Mouse (Mus musculus): ENCODE results near the gene Zfp575.
"Not testable (repeated sequence)": the region's sequence is repeated elsewhere in the genome, so short reads cannot be mapped to it uniquely, and the experiment has no call there.

Gene Zfp575

DNA sequence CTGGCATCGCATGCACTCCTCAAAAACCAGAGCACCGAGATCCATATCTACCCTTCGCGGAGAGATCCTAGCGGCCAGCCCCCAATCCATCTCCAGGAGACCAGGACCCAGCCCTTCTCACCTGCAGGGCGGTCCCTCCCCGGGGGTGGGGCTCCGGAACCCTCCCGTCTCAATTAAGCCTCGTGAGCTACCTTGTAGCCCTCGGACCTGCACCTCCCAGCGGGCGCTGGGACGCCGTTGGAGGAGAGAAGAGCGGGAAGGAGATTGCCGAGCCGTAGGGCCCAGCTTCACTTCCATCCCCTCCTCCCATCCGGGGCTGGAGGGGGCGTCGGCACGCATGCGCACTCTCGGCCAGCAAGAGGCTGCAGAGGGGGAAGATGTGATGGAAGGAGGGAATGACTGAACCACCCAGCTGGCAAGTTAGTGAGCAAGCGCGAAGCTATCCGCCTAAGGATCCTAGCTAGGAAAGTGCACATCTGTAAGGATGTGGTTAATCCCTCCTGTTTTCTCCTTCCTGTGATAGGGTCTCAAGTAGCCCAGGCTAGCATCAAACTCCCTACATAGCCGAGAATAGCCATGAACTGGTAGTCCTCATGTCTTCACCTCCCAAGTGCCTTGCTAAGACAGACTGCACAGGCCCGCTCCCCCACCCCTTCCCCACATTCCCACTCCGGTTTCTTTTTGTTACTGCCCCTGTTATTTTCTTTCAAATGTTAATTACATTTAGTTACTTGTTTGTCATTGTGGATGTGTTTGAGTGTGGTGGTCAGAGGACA is at the start of gene Zfp575, which contains the start of gene Ethe1:
Gene Zfp575, minus strand, starts transcription at position 312 of the 776 bp plus-strand sequence.
Gene Ethe1, plus strand, starts transcription at position 214 of the 776 bp plus-strand sequence.
- in situ Hi-C loops (cut with MboI, MseI) = no loop called here

- in situ Hi-C loops (cut with MboI, MseI) = no loop called here
Observed at GRCm38 (mm10) chr7:24637046-24637445, 49.6 kb upstream of the Zfp575 start.

- in situ Hi-C loops (cut with MboI, MseI) = no loop called here
Observed at GRCm38 (mm10) chr7:24636264-24636663, 48.8 kb upstream of the Zfp575 start, which contains the start of gene Lypd3. TSS of gene Lypd3 (plus strand) at chr7:24636550.

GRCm38 (mm10) chr7:24630116-24630880 is 42.9 kb upstream of the Zfp575 start:
- in situ Hi-C loops (cut with MboI, MseI) = no loop called here

- in situ Hi-C loops (cut with MboI, MseI) = no loop called here
Observed at GRCm38 (mm10) chr7:24629672-24630071, 42.2 kb upstream of the Zfp575 start.

- in situ Hi-C loops (cut with MboI, MseI) = no loop called here
Observed at GRCm38 (mm10) chr7:24628685-24629610, 41.5 kb upstream of the Zfp575 start.

DNA sequence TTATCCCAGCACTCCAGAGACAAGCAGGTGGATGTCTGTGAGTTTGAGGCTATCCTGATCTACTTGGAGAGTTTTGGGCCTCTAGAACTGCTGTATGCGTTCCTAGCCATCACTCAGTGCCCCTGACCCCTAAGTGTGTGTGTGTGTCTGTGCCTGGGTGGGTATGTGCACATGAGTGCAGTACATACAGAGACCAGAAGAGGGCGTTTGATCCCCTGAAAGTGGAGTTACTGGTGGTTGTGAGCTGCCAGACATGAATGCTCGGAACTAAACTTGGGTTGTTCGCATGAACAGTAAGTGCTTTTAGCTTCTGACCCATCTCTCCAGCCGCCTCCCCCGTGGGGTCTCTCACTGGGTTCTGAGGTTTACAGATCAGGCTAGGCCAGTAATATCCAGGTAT is 35.5 kb upstream of the Zfp575 start:
- in situ Hi-C loops (cut with MboI, MseI) = no loop called here

- in situ Hi-C loops (cut with MboI, MseI) = no loop called here
Observed at GRCm38 (mm10) chr7:24621193-24621592, 33.8 kb upstream of the Zfp575 start.

DNA sequence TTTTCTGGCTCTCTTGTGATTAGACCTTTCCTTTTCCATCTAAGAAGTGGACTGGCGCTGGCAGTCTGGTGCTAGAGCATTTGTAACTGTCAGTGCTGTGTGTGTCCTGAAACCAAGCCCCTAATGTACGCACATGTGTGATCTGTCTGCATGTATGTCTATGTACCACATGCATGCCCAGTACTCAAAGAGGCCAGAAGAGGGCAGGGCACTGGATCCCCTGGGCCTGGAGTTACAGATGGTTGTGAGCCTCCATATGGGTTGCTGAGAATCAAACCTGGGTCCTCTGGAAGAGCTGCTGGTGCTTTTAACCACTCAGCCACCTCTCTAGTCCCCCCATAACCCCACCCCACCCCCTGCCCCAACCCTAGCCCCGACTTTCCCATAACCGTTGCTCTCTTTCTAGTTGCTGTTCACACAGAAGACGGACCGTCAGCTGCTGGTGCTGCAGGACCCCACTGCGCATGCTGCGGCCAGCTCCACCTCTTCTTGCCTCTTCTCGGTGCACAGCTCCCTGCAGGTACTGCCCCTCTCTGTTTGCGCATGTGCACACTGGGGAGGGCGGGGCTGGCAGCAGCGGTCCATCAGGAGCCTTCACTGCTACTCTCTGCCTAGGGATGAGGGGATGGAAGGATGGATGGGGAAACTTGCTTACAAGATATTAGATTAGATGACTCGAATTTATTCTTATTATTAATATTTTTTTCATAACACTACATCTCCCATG is 32.4 kb upstream of the Zfp575 start:
- in situ Hi-C loops (cut with MboI, MseI) = no loop called here

- in situ Hi-C loops (cut with MboI, MseI) = not testable (repeated sequence)
Observed at GRCm38 (mm10) chr7:24618374-24618773, 30.9 kb upstream of the Zfp575 start.

GRCm38 (mm10) chr7:24617763-24618162 is 30.3 kb upstream of the Zfp575 start:
- in situ Hi-C loops (cut with MboI, MseI) = no loop called here

DNA sequence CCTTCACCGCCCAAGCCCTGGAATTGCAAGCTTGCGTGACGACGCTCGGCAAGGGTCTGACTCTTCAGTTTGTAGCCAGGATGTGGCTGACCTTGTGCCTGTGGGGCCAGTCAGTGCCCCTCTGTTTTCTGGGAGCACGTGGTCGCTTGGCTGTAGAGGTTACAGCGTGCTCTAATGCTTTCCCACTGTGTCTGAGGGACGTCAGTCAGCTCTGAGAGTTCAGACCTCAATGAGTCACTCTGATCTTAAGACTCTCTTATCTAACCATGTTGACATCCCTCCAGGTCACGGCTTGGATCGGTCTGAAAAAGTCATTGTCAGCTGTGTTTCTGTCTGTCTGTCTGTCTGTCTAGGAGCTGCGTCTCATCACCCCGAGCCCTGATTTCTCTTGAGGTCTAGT is 27.4 kb upstream of the Zfp575 start:
- in situ Hi-C loops (cut with MboI, MseI) = no loop called here

DNA sequence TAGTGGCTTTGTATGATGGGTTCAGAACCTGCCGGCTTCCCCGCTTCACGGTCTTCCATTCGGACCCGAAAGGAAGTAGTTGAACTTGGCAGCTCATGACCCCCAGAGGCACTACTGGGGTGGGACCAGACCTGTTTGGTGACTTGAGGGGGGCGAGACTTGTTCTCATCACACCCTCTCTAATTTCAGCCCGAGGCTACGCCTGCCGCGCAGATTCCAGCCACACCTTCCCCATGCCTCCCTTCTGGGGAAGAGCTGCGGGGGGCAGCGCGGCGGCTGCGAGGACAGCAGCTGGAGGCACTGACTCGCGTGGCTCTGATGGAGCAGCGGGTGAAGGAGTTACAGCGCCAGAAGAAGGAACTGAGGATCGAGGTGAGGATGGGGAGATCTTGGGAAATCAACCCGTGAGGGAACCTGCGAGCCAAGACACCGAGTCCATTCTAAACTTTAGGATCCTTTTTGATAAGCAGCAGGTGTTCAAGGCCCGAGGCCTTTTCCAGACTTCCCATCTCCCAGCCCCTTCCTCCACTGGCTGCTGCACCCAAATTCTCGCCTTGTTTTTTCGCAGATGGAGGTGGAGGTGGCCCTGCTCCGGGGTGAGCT is 25.0 kb upstream of the Zfp575 start:
- in situ Hi-C loops (cut with MboI, MseI) = no loop called here

DNA sequence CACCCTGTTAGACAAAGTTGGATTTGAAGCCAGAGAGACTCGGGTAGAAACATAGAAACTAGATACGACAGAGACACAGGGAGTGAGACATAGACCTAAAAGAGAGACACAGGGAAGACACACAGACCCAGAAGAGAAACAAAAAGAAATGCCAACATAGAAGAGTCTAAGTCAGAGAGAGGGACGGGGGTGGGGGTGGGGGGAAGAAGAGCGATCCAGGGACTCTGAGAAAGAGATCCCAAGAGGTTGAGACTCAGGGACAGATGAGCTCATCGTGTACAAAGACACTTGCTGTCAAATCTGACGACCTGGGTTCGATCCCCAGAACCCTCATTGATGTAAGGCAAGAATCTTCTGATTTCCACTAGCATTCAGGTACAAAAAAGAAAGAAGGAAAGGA is 24.3 kb upstream of the Zfp575 start:
- in situ Hi-C loops (cut with MboI, MseI) = no loop called here

GRCm38 (mm10) chr7:24610879-24611494 is 23.5 kb upstream of the Zfp575 start:
- in situ Hi-C loops (cut with MboI, MseI) = no loop called here

DNA sequence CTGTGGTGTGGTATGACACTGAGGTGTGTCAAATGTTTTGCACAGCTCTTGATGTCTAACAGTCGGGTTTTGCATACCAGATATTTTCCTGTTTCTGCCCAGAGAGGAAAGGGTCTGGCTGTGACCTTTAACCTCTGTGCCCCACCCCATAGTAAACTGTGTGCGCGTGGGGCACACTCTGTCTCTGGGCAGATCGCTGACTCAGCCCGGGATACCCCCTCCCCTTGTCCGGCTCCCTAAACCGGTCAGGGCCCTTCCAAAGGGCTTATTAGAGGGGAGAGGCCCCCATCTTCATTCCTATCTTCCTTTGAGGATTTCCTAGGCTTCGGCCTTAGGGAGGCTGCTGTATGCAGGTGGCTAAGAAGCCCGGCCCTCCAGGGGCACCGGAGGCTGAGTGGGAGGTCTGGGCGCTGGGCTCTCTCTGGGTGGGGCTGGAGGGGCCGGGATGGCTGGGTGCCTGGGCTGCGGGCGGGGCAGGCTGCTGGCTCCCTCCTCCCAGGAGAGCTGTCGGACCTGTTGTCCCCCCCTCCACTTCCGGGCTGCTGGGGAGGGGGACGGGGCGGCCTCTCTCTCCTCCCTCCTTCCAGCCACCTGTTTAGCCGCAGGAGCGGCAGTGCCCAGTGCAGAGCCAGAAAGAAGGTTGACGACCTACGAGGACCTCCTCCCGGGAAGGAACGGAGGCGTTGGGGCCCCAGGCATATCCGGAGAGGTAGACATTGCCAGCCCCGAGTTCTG is 22.9 kb upstream of the Zfp575 start, which contains the start of gene Phldb3:
Gene Phldb3, plus strand, starts transcription at position 620 of the 735 bp plus-strand sequence.
- in situ Hi-C loops (cut with MboI, MseI) = no loop called here

- in situ Hi-C loops (cut with MboI, MseI) = loop anchor here (5.0 kb wide), 1 partner anchor 34 kb away; no protein-coding TSS in a partner anchor
Observed at GRCm38 (mm10) chr7:24608561-24608960, 21.1 kb upstream of the Zfp575 start.

- in situ Hi-C loops (cut with MboI, MseI) = loop anchor here (5.0 kb wide), 1 partner anchor 34 kb away; no protein-coding TSS in a partner anchor
Observed at GRCm38 (mm10) chr7:24608017-24608416, 20.6 kb upstream of the Zfp575 start.

GRCm38 (mm10) chr7:24606046-24606445 is 18.6 kb upstream of the Zfp575 start:
- in situ Hi-C loops (cut with MboI, MseI) = loop anchor here (5.0 kb wide), 1 partner anchor 36 kb away; no protein-coding TSS in a partner anchor

Data from regulatory T cell (primary cell).